Mouse (Mus musculus): ENCODE measurements around the gene C2cd2.
"Not testable (repeated sequence)": the region's sequence is repeated elsewhere in the genome, so short reads cannot be mapped to it uniquely, and the experiment has no call there.

C2cd2 gene

GRCm38 (mm10) chr16:97962151-97962948 lies at the start of gene C2cd2, which contains the start of gene Zbtb21:
Gene C2cd2 (minus strand): TSS chr16:97962598.
Gene Zbtb21 (minus strand): TSS chr16:97962622.
- peak; percentile 96 for DNase-seq (ENCODE audit: low spot score in 2 of 2)

GRCm38 (mm10) chr16:97997383-97997731 lies 35.0 kb upstream of the C2cd2 start:
- not testable (repeated sequence) for DNase-seq (ENCODE audit: low spot score in 2 of 2)

- DNase-seq (ENCODE audit: low spot score in 2 of 2) = peak; percentile 91 to 94
Observed at GRCm38 (mm10) chr16:97996616-97997382, 34.4 kb upstream of the C2cd2 start, which contains the start of gene B230307C23Rik. Gene B230307C23Rik (plus strand): TSS chr16:97997315.

DNA sequence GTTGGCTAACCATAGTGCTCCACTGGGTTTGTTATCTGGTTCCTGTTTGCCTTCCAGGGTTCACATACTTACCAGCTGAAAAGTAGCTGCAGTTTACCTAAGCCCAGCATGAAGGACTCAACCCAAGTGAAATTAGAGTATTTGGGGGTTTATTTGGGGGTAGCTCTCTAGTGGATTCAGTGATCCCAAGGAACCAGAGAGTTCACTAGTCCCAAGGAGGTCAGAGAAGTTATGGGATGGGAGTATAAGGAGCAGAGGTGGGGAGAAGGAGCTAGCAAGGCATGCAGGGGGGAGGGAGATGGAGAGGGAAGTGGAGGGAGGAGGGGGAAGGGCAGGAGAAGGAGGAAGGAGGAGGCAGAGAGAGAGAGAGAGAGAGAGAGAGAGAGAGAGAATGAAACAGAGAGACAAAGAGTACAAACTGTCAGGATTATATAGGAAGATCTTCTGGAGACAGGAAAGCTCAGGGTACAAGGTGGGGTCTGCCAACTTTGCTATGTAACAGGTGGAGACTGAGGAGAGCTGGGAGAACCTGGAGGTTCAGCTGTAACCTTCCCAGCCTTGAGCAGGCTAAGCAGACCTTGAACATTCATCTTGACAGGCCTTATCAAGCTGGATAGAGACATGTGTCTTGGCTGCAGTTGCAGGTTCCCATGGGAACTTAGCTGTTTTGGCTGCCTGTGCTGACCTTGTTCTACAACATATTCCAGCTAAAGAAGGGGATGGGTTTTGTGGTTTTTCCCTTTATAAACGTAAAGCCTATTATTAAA lies 33.6 kb upstream of the C2cd2 start:
- peak; percentile 66 to 75 for DNase-seq (ENCODE audit: low spot score in 2 of 2)

GRCm38 (mm10) chr16:97992477-97992876 lies 30.1 kb upstream of the C2cd2 start:
- not testable (repeated sequence) for DNase-seq (ENCODE audit: low spot score in 2 of 2)

GRCm38 (mm10) chr16:97991517-97991916 lies 29.1 kb upstream of the C2cd2 start:
- no peak for DNase-seq (ENCODE audit: low spot score in 2 of 2)

GRCm38 (mm10) chr16:97984589-97984988 lies 22.2 kb upstream of the C2cd2 start:
- no peak for DNase-seq (ENCODE audit: low spot score in 2 of 2)

DNA sequence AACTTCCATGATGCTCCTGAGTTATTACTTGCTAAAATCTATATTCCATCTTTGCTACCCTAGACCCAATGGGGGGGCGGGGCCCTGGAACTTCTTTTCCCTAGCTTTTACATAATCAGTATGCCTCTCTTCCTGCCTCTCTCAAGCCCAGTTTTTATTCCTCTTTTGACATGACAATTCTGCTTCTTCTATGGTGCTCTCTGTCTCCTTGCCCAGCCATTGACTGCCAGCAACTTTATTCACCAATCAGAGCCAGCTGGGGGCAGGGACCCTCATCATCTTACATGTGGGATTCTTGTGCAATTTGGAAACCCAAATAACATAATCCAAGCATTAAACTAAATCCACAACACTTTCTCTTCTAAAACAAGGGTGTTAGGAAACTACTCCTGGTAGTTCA lies 19.0 kb upstream of the C2cd2 start:
- DNase-seq (ENCODE audit: low spot score in 2 of 2) = no peak

GRCm38 (mm10) chr16:97977722-97978121 lies 15.3 kb upstream of the C2cd2 start:
- DNase-seq (ENCODE audit: low spot score in 2 of 2) = no peak

DNA sequence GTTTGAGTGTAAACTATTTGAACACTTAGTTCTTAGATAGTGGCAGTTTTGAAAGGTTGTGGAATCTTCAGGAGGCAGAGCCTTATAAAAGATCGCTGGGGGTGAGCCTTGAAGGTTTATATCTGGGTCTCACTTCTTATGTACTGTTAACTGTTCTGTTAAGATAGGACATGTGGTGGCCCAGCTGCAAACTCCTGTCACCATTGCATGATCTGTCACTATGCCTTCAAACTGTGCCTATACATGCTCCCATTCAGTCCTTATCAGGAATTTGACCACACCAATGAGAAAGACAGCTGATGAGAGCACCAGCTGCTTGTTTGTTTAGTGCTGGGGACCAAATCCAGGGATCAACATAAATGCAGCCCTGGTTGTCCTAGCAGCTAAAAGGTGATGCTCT lies 14.9 kb upstream of the C2cd2 start:
- DNase-seq (ENCODE audit: low spot score in 2 of 2) = no peak

DNA sequence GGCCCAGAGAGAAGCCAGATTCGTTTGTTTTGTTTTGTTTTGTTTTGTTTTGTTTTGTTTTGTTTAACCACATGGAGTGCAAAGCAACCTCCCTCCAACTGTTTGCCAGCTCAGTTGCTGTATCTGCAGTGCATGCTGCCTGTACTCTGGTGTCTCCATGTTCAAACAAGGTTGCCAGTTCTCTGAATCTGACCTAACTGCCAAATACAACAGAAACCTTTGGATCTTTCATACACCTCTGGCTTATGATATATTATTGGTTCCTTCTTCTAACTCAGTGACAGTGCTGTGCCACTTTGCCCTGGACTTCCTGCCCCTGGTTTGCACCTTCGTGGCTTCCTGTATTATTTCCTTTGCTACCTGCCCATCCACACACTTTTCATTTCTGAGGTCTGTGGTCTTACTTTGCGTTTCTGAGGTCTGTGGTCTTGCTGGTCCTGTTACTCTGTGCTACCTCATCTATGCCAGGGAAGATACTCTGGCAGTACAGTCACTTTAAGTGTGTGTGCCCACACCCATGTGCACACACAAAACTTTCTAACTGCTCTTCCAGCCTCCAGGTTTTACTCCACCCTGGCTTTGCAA lies 1.6 kb upstream of the C2cd2 start:
- no peak for DNase-seq (ENCODE audit: low spot score in 2 of 2)

DNA sequence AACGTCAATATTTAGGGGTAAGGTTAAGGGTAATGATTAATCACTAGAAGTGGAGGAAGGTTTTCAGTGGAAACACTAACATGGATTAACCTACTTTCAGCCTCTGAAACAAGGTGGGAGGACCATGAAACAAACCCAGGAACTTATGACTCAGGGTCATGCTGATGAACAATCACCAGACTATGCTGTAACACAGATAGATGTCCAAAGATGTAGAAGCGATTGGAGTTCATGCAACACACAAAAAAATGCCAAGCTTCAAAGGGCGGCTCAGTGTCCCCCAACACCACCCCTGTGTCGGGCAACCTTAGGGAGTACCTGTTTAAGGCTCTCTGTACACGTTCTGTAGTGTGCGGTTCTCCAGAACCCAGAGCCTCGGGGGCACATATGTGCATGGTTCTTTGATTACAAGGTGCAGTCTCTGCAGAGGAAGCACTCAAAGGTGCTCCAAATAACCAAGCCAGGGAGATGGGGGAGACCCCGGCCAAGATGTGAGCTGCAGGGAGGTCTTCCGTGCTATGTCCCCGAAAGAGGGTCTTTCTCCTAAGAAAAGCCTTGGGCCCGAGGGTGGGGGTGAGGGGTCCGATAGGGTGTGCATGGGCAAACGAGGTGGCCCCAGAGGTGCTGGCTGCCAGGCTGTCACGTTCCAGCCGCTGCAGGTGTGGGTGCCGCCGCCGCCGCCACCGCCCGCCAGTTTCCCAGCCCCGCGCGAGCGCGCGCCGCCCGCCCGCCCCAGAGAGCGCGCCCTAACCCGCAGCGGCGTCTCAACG lies 832 bp downstream of the C2cd2 start:
- peak in 1 of 2 experiments; percentile 16 for DNase-seq (ENCODE audit: low spot score in 2 of 2)

- DNase-seq (ENCODE audit: low spot score in 2 of 2) = no peak
Observed at GRCm38 (mm10) chr16:97960348-97960747, 2.0 kb downstream of the C2cd2 start.

- no peak for DNase-seq (ENCODE audit: low spot score in 2 of 2)
Observed at GRCm38 (mm10) chr16:97958401-97958973, 3.9 kb downstream of the C2cd2 start.

GRCm38 (mm10) chr16:97957626-97958025 lies 4.8 kb downstream of the C2cd2 start:
- peak; percentile 48 to 54 for DNase-seq (ENCODE audit: low spot score in 2 of 2)

DNA sequence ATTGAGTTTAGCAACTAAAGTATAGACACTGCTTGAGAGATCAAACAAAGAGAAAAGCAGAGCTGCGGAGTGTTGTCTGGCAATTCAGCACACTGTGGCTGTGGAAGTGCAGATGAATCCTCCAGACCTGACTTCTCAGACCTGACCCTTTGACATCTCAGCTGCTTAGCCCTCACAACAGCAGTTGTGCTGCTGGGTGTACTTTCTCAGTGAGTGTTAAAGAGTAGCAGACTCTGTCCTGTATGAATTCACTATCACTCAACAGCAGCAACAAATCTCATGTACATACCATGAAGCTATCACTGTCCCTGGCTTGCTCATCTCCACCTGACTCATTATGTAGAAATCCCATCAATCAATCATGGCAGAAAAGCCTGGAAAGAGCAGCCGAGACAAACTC lies 6.4 kb downstream of the C2cd2 start:
- no peak for DNase-seq (ENCODE audit: low spot score in 2 of 2)

DNA sequence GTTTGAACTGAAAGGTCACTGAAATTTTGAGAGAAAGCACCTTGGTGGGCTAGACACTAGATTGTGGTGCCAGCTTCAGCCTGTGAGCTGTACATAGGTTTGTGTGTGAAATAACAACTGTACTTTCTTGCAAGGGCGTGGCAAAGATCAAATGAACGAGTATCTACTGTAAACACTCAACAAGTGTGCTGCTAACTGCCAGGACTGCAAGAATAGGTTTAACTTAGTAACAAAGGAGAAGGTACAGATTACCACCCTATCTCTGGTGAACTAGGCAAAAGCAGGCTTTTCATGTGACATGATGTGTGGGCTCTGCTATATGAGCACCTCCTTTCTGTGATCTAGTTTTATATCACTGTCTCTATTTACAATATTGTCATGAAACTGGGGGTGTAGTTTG lies 9.1 kb downstream of the C2cd2 start:
- no peak for DNase-seq (ENCODE audit: low spot score in 2 of 2)

- DNase-seq (ENCODE audit: low spot score in 2 of 2) = no peak
Observed at GRCm38 (mm10) chr16:97952801-97953200, 9.6 kb downstream of the C2cd2 start.

DNA sequence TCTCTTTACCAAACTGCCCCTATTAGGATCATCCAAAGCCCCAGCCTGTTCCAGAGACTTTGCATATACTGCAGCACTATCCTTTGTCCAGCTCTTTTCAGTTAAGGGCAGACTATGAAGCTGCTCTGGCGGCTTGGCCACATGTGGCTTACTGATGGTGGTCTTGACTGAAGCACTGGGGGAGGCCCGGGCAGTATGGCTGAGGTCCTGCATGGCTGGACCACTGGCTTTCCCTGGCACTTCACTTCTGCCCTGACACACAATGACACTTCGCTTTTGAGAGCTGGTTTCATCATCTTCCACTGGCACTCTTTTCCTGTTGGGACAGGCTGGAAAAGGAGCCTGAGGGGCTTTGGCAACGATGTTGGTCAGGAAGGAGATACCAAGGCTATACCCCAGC lies 10.0 kb downstream of the C2cd2 start:
- no peak for DNase-seq (ENCODE audit: low spot score in 2 of 2)

- DNase-seq (ENCODE audit: low spot score in 2 of 2) = no peak
Observed at GRCm38 (mm10) chr16:97950061-97950460, 12.3 kb downstream of the C2cd2 start.

GRCm38 (mm10) chr16:97948836-97949235 lies 13.6 kb downstream of the C2cd2 start:
- no peak for DNase-seq (ENCODE audit: low spot score in 2 of 2)
